Mouse (Mus musculus): ENCODE measurements at regions not wholly inside any gene's neighbourhood (a gene's known extent, or its start where the extent isn't known, plus 50 kb on each side); places are given as distances from the start of the nearest gene placed in this dataset.

GRCm38 (mm10) chr12:59599785-59600184 lies 380.3 kb upstream of the Fbxo33 start:
- no peak for DNase-seq (ENCODE audit: low spot score in 2 of 2)

- no peak for DNase-seq (ENCODE audit: low spot score in 2 of 2)
These were observed 369.8 kb upstream of the Fbxo33 start for GRCm38 (mm10) chr12:59589354-59589753.

- DNase-seq (ENCODE audit: low spot score in 2 of 2): no peak
These were observed 363.1 kb upstream of the Fbxo33 start for GRCm38 (mm10) chr12:59582587-59582986.

GRCm38 (mm10) chr12:59579694-59580093 lies 360.2 kb upstream of the Fbxo33 start:
- no peak for DNase-seq (ENCODE audit: low spot score in 2 of 2)

- DNase-seq (ENCODE audit: low spot score in 2 of 2): no peak
These were observed 344.4 kb upstream of the Fbxo33 start for GRCm38 (mm10) chr12:59563960-59564359.

- DNase-seq (ENCODE audit: low spot score in 2 of 2): no peak
These were observed 320.3 kb upstream of the Fbxo33 start for GRCm38 (mm10) chr12:59539788-59540187.

- no peak for DNase-seq (ENCODE audit: low spot score in 2 of 2)
These were observed 311.0 kb upstream of the Fbxo33 start for GRCm38 (mm10) chr12:59530521-59530920.

GRCm38 (mm10) chr12:59523368-59523767 lies 303.8 kb upstream of the Fbxo33 start:
- DNase-seq (ENCODE audit: low spot score in 2 of 2): no peak

GRCm38 (mm10) chr12:59521946-59522345 lies 302.4 kb upstream of the Fbxo33 start:
- no peak for DNase-seq (ENCODE audit: low spot score in 2 of 2)

- peak in 1 of 2 experiments; percentile 75 for DNase-seq (ENCODE audit: low spot score in 2 of 2)
These were observed 290.3 kb upstream of the Fbxo33 start for GRCm38 (mm10) chr12:59509857-59510256.

GRCm38 (mm10) chr12:59509175-59509574 lies 289.6 kb upstream of the Fbxo33 start:
- no peak for DNase-seq (ENCODE audit: low spot score in 2 of 2)

GRCm38 (mm10) chr12:59507431-59507830 lies 287.9 kb upstream of the Fbxo33 start:
- no peak for DNase-seq (ENCODE audit: low spot score in 2 of 2)

GRCm38 (mm10) chr12:59497434-59497833 lies 277.9 kb upstream of the Fbxo33 start:
- DNase-seq (ENCODE audit: low spot score in 2 of 2): no peak

- peak in 1 of 2 experiments; percentile 55 for DNase-seq (ENCODE audit: low spot score in 2 of 2)
These were observed 268.5 kb upstream of the Fbxo33 start for GRCm38 (mm10) chr12:59488019-59488418.

GRCm38 (mm10) chr12:59487507-59487906 lies 268.0 kb upstream of the Fbxo33 start:
- peak in 1 of 2 experiments; percentile 11 for DNase-seq (ENCODE audit: low spot score in 2 of 2)

GRCm38 (mm10) chr12:59460997-59461961 lies 241.8 kb upstream of the Fbxo33 start:
- DNase-seq (ENCODE audit: low spot score in 2 of 2): peak in 1 of 2 experiments; percentile 40

- DNase-seq (ENCODE audit: low spot score in 2 of 2): peak in 1 of 2 experiments; percentile 27
These were observed 236.8 kb upstream of the Fbxo33 start for GRCm38 (mm10) chr12:59456175-59456851.

- peak in 1 of 2 experiments; percentile 17 for DNase-seq (ENCODE audit: low spot score in 2 of 2)
These were observed 195.5 kb upstream of the Fbxo33 start for GRCm38 (mm10) chr12:59415051-59415450.

- no peak for DNase-seq (ENCODE audit: low spot score in 2 of 2)
These were observed 192.0 kb upstream of the Fbxo33 start for GRCm38 (mm10) chr12:59411491-59411890.

GRCm38 (mm10) chr12:59391103-59391502 lies 171.6 kb upstream of the Fbxo33 start:
- DNase-seq (ENCODE audit: low spot score in 2 of 2): peak in 1 of 2 experiments; percentile 32

- DNase-seq (ENCODE audit: low spot score in 2 of 2): peak; percentile 37 to 80
These were observed 163.3 kb upstream of the Fbxo33 start for GRCm38 (mm10) chr12:59382812-59383211.

- DNase-seq (ENCODE audit: low spot score in 2 of 2): no peak
These were observed 122.1 kb upstream of the Fbxo33 start for GRCm38 (mm10) chr12:59341586-59341985.

Data from layer of hippocampus, adult 18-20 months (tissue).